Mouse (Mus musculus) heart, adult 2 months (tissue): ENCODE data around the gene Trim69. TPM values are rescaled to one million over a fixed set of nuclear protein-coding genes. Genes with fewer than 3 reads are reported as not detected.

Experiments used
- DNase-seq, 2 experiments: peaks; one replicate each; pipeline ENCODE4 v3.0.0; 2021
- H3K27ac ChIP-seq: fragments of 200-600 bp; 2 replicates; pipeline ENCODE4 v1.8.1; 2022
- H3K27me3 ChIP-seq: fragments of 200-500 bp; 2 replicates; pipeline ENCODE4 v1.6.1; 2012; ENCODE audit warnings: mild to moderate bottlenecking, low read length, inconsistent platforms, mixed read lengths; ENCODE audit not compliant: control insufficient read depth, insufficient read depth
- H3K36me3 ChIP-seq: fragments of 200-500 bp; 2 replicates; pipeline ENCODE4 v1.6.1; 2012; ENCODE audit warnings: low read length, inconsistent platforms; ENCODE audit not compliant: control insufficient read depth, insufficient read depth
- H3K4me1 ChIP-seq: fragments of 200-500 bp; 2 replicates; pipeline ENCODE4 v1.6.1; 2011; ENCODE audit warnings: low read length; ENCODE audit not compliant: control insufficient read depth, insufficient read depth
- H3K4me3 ChIP-seq: fragments of 200-600 bp; 2 replicates; pipeline ENCODE4 v1.8.1; 2022
- H3K79me2 ChIP-seq: fragments of 200-500 bp; replicated peaks from 2 replicates; pipeline ENCODE4 v1.6.1; 2012; ENCODE audit warnings: mild to moderate bottlenecking, inconsistent platforms, low read length, moderate library complexity, mixed read lengths; ENCODE audit not compliant: control insufficient read depth, insufficient read depth
- H3K9ac ChIP-seq: fragments of 200-500 bp; 2 replicates; pipeline ENCODE4 v1.6.1; 2012; ENCODE audit warnings: low read depth, mild to moderate bottlenecking, control low read depth, inconsistent platforms, low read length, mixed read lengths
- CTCF ChIP-seq: fragments of 200-600 bp; IDR thresholded peaks from 2 replicates; pipeline ENCODE4 v1.8.1; 2022; ENCODE audit warnings: antibody characterized with exemption, mild to moderate bottlenecking, moderate library complexity
- EP300 ChIP-seq: fragments of 200-500 bp; IDR thresholded peaks from 2 replicates; pipeline ENCODE4 v1.6.1; 2011; ENCODE audit warnings: low read depth, low read length, control low read depth; ENCODE audit not compliant: insufficient read depth
- POLR2A ChIP-seq: fragments of 200-500 bp; IDR thresholded peaks from 2 replicates; pipeline ENCODE4 v1.6.1; 2011; ENCODE audit warnings: mild to moderate bottlenecking, low read depth, low read length, control low read depth; ENCODE audit not compliant: insufficient read depth
- WGBS: fragments of 180-500 bp; shearing (Covaris S2); methylation state at CpG from one replicate; pipeline ENCODE4 v1.1.7; 2018; 5-methylcytosine and 5-hydroxymethylcytosine counted together
- intact Hi-C: fragments of 180-260 bp; cut with DNase I; formaldehyde crosslinking; loops from one replicate; pipeline ENCODE4 v1.15.1; 2025
- polyA plus RNA-seq: library from polyadenylated mRNA; depleted of rRNA; stranded (reverse); fragments of >200 nt; gene quantifications from 2 replicates; pipeline ENCODE4 v1.2.3, GENCODE M21; 2012
- total RNA-seq, 2 experiments: library from RNA; stranded (reverse); gene quantifications; 2 replicates each; pipeline ENCODE4 v1.2.3; 2021

The Trim69 gene
- total and polyA plus RNA-seq, 3 experiments, result not detected

GRCm38 (mm10) chr2:122127635-122128034 lies 32.9 kb upstream of the Trim69 start:
- Histone ChIP-seq H3K79me2 (no peaks in the 10 kb centered on the region), H3K27me3 (no peaks in the 10 kb centered on the region), H3K4me3 (no peak overlapping the region), H3K9ac (no peak overlapping the region), H3K27ac (no peak overlapping the region), H3K4me1 (peaks cover 4% of the 10 kb centered on the region), H3K36me3 (no peaks in the 10 kb centered on the region)
- DNase-seq, result no peak
- TF ChIP-seq CTCF, result no peak
- TF ChIP-seq EP300, result no peak
- no peak for TF ChIP-seq POLR2A
- 94% methylated on average over 4 of the region's 4 CpGs for WGBS
- intact Hi-C loops, result no loop called here

- H3K9ac ChIP-seq, result no peak overlapping the region
- no peaks in the 10 kb centered on the region for H3K79me2 ChIP-seq
- H3K4me1 ChIP-seq, result peaks cover 3% of the 10 kb centered on the region
- no peaks in the 10 kb centered on the region for H3K36me3 ChIP-seq
- TF ChIP-seq POLR2A, result no peak
- TF ChIP-seq CTCF, result no peak
- no peak for TF ChIP-seq EP300
- H3K27ac ChIP-seq, result no peak overlapping the region
- intact Hi-C loops, result no loop called here
- no peak for DNase-seq
- H3K4me3 ChIP-seq, result no peak overlapping the region
- H3K27me3 ChIP-seq, result no peaks in the 10 kb centered on the region
- 77% methylated on average over 2 of the region's 2 CpGs for WGBS
These were observed 28.4 kb upstream of the Trim69 start for GRCm38 (mm10) chr2:122132078-122132477.

- Histone ChIP-seq H3K27ac (no peak overlapping the region), H3K4me1 (no peaks in the 10 kb centered on the region), H3K9ac (no peak overlapping the region), H3K79me2 (no peaks in the 10 kb centered on the region), H3K27me3 (no peaks in the 10 kb centered on the region), H3K4me3 (no peak overlapping the region), H3K36me3 (no peaks in the 10 kb centered on the region)
- intact Hi-C loops, result no loop called here
- no peak for TF ChIP-seq EP300
- TF ChIP-seq POLR2A, result no peak
- TF ChIP-seq CTCF, result no peak
- DNase-seq, result no peak
- WGBS, result 77% methylated on average over 2 of the region's 2 CpGs
These were observed 27.9 kb upstream of the Trim69 start for GRCm38 (mm10) chr2:122132618-122133017.

- H3K36me3 ChIP-seq, result no peaks in the 10 kb centered on the region
- no peak for DNase-seq
- no peaks in the 10 kb centered on the region for H3K27me3 ChIP-seq
- intact Hi-C loops, result no loop called here
- H3K79me2 ChIP-seq, result no peaks in the 10 kb centered on the region
- WGBS, result 45% methylated on average over 5 of the region's 5 CpGs
- TF ChIP-seq POLR2A (no peak), EP300 (no peak), CTCF (no peak)
- H3K9ac ChIP-seq, result no peak overlapping the region
- H3K4me1 ChIP-seq, result no peaks in the 10 kb centered on the region
- H3K4me3 ChIP-seq, result no peak overlapping the region
- no peak overlapping the region for H3K27ac ChIP-seq
These were observed 22.5 kb upstream of the Trim69 start for GRCm38 (mm10) chr2:122137839-122138465.

GRCm38 (mm10) chr2:122140815-122141214 lies 19.7 kb upstream of the Trim69 start:
- Histone ChIP-seq H3K36me3 (no peaks in the 10 kb centered on the region), H3K27ac (no peak overlapping the region), H3K9ac (no peak overlapping the region), H3K4me3 (no peak overlapping the region), H3K4me1 (no peaks in the 10 kb centered on the region; the same call in 1 of the 2 replicates), H3K27me3 (no peaks in the 10 kb centered on the region), H3K79me2 (no peaks in the 10 kb centered on the region)
- WGBS, result 70% methylated on average over 2 of the region's 2 CpGs
- DNase-seq, result no peak
- TF ChIP-seq EP300 (no peak), POLR2A (no peak), CTCF (no peak)
- intact Hi-C loops, result no loop called here

- peak; percentile 15 for TF ChIP-seq CTCF
- TF ChIP-seq EP300, result no peak
- DNase-seq, result no peak
- Histone ChIP-seq H3K27ac (no peak overlapping the region), H3K36me3 (no peaks in the 10 kb centered on the region), H3K4me3 (no peak overlapping the region), H3K9ac (no peak overlapping the region), H3K79me2 (no peaks in the 10 kb centered on the region), H3K4me1 (no peaks in the 10 kb centered on the region; the same call in 1 of the 2 replicates), H3K27me3 (no peaks in the 10 kb centered on the region)
- intact Hi-C loops, result no loop called here
- 70% methylated on average over 5 of the region's 5 CpGs for WGBS
These were observed 19.1 kb upstream of the Trim69 start for GRCm38 (mm10) chr2:122141332-122141967.
